Mouse (Mus musculus) kidney, adult 2 months (tissue): ENCODE data around the gene Nkap. TPM values are rescaled to one million over a fixed set of nuclear protein-coding genes. Genes with fewer than 3 reads are reported as not detected.
"Not testable (repeated sequence)": the region's sequence is repeated elsewhere in the genome, so short reads cannot be mapped to it uniquely, and the experiment has no call there.

ENCODE experiments used
- DNase-seq: peaks from one replicate; pipeline ENCODE4 v3.0.0; 2021
- H3K27ac ChIP-seq: fragments of 200-500 bp; 2 replicates; pipeline ENCODE4 v1.5.1; 2012; ENCODE audit warnings: low read depth, low read length, control low read depth, inconsistent platforms; ENCODE audit not compliant: insufficient read depth
- H3K27me3 ChIP-seq: fragments of 200-500 bp; replicated peaks from 2 replicates; pipeline ENCODE4 v1.6.1; 2012; ENCODE audit warnings: mild to moderate bottlenecking, moderate library complexity, low read length, inconsistent platforms; ENCODE audit not compliant: control insufficient read depth, insufficient read depth
- H3K36me3 ChIP-seq: fragments of 200-500 bp; 2 replicates; pipeline ENCODE4 v1.6.1; 2012; ENCODE audit warnings: mild to moderate bottlenecking, moderate library complexity, low read length, inconsistent platforms; ENCODE audit not compliant: control insufficient read depth, insufficient read depth
- H3K4me1 ChIP-seq: fragments of 200-500 bp; 2 replicates; pipeline ENCODE4 v1.6.1; 2011; ENCODE audit warnings: low read length; ENCODE audit not compliant: control insufficient read depth, insufficient read depth
- H3K4me3 ChIP-seq: fragments of 200-500 bp; 2 replicates; pipeline ENCODE4 v1.5.1; 2011; ENCODE audit warnings: mild to moderate bottlenecking, low read depth, low read length, control low read depth; ENCODE audit not compliant: insufficient read depth
- CTCF ChIP-seq: fragments of 200-500 bp; conservative IDR thresholded peaks from 2 replicates; pipeline ENCODE4 v1.5.1; 2011; ENCODE audit warnings: low read depth, mild to moderate bottlenecking, control low read depth, low read length, moderate library complexity, mixed read lengths; ENCODE audit not compliant: insufficient read depth, insufficient read length
- POLR2A ChIP-seq: fragments of 200-500 bp; IDR thresholded peaks from one replicate; pipeline ENCODE4 v1.6.1; 2011; ENCODE audit warnings: low read depth, low read length, control low read depth
- WGBS: fragments of 180-500 bp; shearing (Covaris S2); methylation state at CpG from one replicate; pipeline ENCODE4 v1.1.7; 2018; 5-methylcytosine and 5-hydroxymethylcytosine counted together
- polyA plus RNA-seq: library from polyadenylated mRNA; depleted of rRNA; stranded (reverse); fragments of >200 nt; gene quantifications from 2 replicates; pipeline ENCODE4 v1.2.3, GENCODE M21; 2012

Gene Nkap
- polyA plus RNA-seq, 1 experiment, result 2.5 TPM

DNA sequence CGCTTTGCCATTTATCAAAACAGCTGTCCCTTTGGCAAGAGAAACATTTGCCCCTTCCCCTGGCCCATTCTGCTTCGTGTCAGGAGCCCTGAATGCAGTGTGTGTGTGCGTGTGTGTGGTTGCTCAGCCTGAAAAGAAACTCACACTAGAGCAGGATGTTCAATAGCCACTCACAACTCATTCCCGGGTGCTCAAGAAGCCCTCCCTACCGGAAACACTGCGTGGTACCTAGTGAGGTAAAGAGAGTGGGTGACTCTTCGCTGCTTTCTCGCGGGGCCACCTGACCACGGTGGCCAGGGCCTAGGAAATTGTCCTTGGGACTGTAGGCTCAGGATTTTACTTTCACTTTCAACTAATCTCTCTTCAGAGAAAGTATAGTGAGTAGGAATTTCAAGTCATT, 34.6 kb downstream of the Nkap start:
- Histone ChIP-seq H3K4me1 (no peaks in the 10 kb centered on the region), H3K27ac (no peak overlapping the region), H3K27me3 (no peaks in the 10 kb centered on the region), H3K36me3 (no peaks in the 10 kb centered on the region), H3K4me3 (no peak overlapping the region)
- TF ChIP-seq CTCF, result no peak
- DNase-seq, result no peak
- WGBS, result 72% methylated on average over 10 of the region's 10 CpGs

GRCm38 (mm10) chrX:37163115-37163514, 36.5 kb downstream of the Nkap start:
- WGBS, result 78% methylated on average over 18 of the region's 18 CpGs

GRCm38 (mm10) chrX:37167085-37167484, 40.5 kb downstream of the Nkap start:
- TF ChIP-seq POLR2A, result no peak
- peak; percentile 56 for TF ChIP-seq CTCF
- peak; percentile 48 for DNase-seq
- no peaks in the 10 kb centered on the region for H3K36me3 ChIP-seq

More at GRCm38 (mm10) chrX:37163115-37163514, 36.5 kb downstream of the Nkap start:
- Histone ChIP-seq H3K27ac (no peak overlapping the region), H3K4me3 (no peak overlapping the region), H3K4me1 (no peaks in the 10 kb centered on the region), H3K27me3 (no peaks in the 10 kb centered on the region), H3K36me3 (no peaks in the 10 kb centered on the region)
- DNase-seq, result no peak
- TF ChIP-seq CTCF (no peak), POLR2A (no peak)

GRCm38 (mm10) chrX:37168742-37169141, 42.1 kb downstream of the Nkap start, which contains the start of gene Akap14:
TSS of gene Akap14 (minus strand) at chrX:37168842.
- WGBS, result 66% methylated on average over 5 of the region's 5 CpGs
- Histone ChIP-seq H3K4me1 (no peaks in the 10 kb centered on the region), H3K4me3 (no peak within 1 kb of the TSS), H3K36me3 (no peaks in the 10 kb centered on the region), H3K27ac (no peak within 1 kb of the TSS), H3K27me3 (no peaks in the 10 kb centered on the region)
- TF ChIP-seq POLR2A (no peak), CTCF (no peak)
- DNase-seq, result no peak

More at GRCm38 (mm10) chrX:37167085-37167484, 40.5 kb downstream of the Nkap start:
- WGBS, result 9% methylated on average over 3 of the region's 3 CpGs
- no peaks in the 10 kb centered on the region for H3K27me3 ChIP-seq
- no peak overlapping the region for H3K4me3 ChIP-seq
- no peaks in the 10 kb centered on the region for H3K4me1 ChIP-seq
- H3K27ac ChIP-seq, result no peak overlapping the region

- not testable (repeated sequence) for H3K27me3 ChIP-seq, H3K4me3 ChIP-seq, H3K27ac ChIP-seq, DNase-seq, H3K36me3 ChIP-seq, H3K4me1 ChIP-seq
- 41% methylated on average over 8 of the region's 8 CpGs for WGBS
These were observed 57.8 kb downstream of the Nkap start for GRCm38 (mm10) chrX:37184401-37184800.

- H3K27ac ChIP-seq, result no peak overlapping the region
- H3K4me3 ChIP-seq, result peak overlapping the region; percentile 84
- H3K27me3 ChIP-seq, result no peaks in the 10 kb centered on the region
- whole genome bisulfite sequencing, result under 1% methylated on average over 20 of the region's 20 CpGs
- TF ChIP-seq CTCF (no peak), POLR2A (no peak)
- H3K4me1 ChIP-seq, result no peaks in the 10 kb centered on the region; the same call in 1 of the 2 replicates
- DNase-seq, result peak; percentile 3
- H3K36me3 ChIP-seq, result no peaks in the 10 kb centered on the region
These were observed 64.1 kb downstream of the Nkap start for GRCm38 (mm10) chrX:37190755-37191104.

- H3K27me3 ChIP-seq, result no peaks in the 10 kb centered on the region
- no peak for TF ChIP-seq POLR2A
- TF ChIP-seq CTCF, result no peak
- WGBS, result 1% methylated on average over 63 of the region's 63 CpGs
- peak; percentile 91 for DNase-seq
- no peaks in the 10 kb centered on the region for H3K36me3 ChIP-seq
- 0 out of 2 replicates have a peak within 1 kb of the TSS, but pooled peaks have one; percentile 13 for H3K27ac ChIP-seq
- no peaks in the 10 kb centered on the region; the same call in 1 of the 2 replicates for H3K4me1 ChIP-seq
- H3K4me3 ChIP-seq, result peak within 1 kb of the TSS; percentile 84
These were observed 64.6 kb downstream of the Nkap start, which contains the start of the genes Ndufa1 and Rnf113a1 for GRCm38 (mm10) chrX:37191105-37191743. TSS of gene Ndufa1 (minus strand) at chrX:37191163. TSS of gene Rnf113a1 (plus strand) at chrX:37191245.
